Mouse (Mus musculus) liver, embryonic 14.5 days (tissue): ENCODE data around the gene Ccdc162. TPM values are rescaled to one million over a fixed set of nuclear protein-coding genes. Genes with fewer than 3 reads are reported as not detected.

ENCODE experiments used
- ATAC-seq: fragments of 200-750 bp; cut with Nextera tagmentation; 2 replicates; pipeline ENCODE4 v1.8.0; 2017; ENCODE audit warnings: moderate number of reproducible peaks, mild to moderate bottlenecking, moderate library complexity; ENCODE audit not compliant: insufficient read depth
- DNase-seq, 3 experiments: peaks; one replicate each; pipeline ENCODE4 v3.0.0-alpha.2; 2012 to 2013; ENCODE audit warnings: low read depth in 3 of 3, low spot score in 3 of 3
- H3K27ac ChIP-seq: fragments of 300-500 bp; sonication (generic); 2 replicates; pipeline ENCODE4 v1.5.1; 2014; ENCODE audit warnings: moderate library complexity, mild to moderate bottlenecking, control low read depth, inconsistent platforms
- H3K27me3 ChIP-seq: fragments of 300-500 bp; sonication (generic); 2 replicates; pipeline ENCODE4 v1.6.1; 2014; ENCODE audit warnings: mild to moderate bottlenecking, low read length, moderate library complexity; ENCODE audit not compliant: control insufficient read depth, insufficient read depth
- H3K36me3 ChIP-seq: fragments of 300-500 bp; sonication (generic); replicated peaks from 2 replicates; pipeline ENCODE4 v1.6.1; 2014; ENCODE audit warnings: low read depth; ENCODE audit not compliant: control insufficient read depth, insufficient read depth
- H3K4me1 ChIP-seq, 2 experiments: fragments of 200-500 bp in 1 of 2; fragments of 300-500 bp in 1 of 2; sonication (generic) in 1 of 2; replicated peaks; 2 replicates each; pipeline ENCODE4 v1.6.1; 2012 to 2014; ENCODE audit warnings: antibody characterized with exemption in 1 of 2, inconsistent platforms in 1 of 2, low read length in 1 of 2; ENCODE audit not compliant: control insufficient read depth in 2 of 2, insufficient read depth in 2 of 2
- H3K4me2 ChIP-seq: fragments of 300-500 bp; sonication (generic); 2 replicates; pipeline ENCODE4 v1.6.1; 2014; ENCODE audit warnings: low read depth, mild to moderate bottlenecking, control low read depth, moderate library complexity
- H3K4me3 ChIP-seq, 2 experiments: fragments of 200-500 bp in 1 of 2; fragments of 300-500 bp in 1 of 2; sonication (generic) in 1 of 2; 2 replicates each; pipeline ENCODE4 v1.5.1; 2012 to 2014; ENCODE audit warnings: low read depth in 2 of 2, low read length in 2 of 2, mild to moderate bottlenecking in 2 of 2, control low read depth in 1 of 2, inconsistent platforms in 1 of 2, moderate library complexity in 1 of 2; ENCODE audit not compliant: insufficient read depth in 1 of 2
- H3K9ac ChIP-seq: fragments of 300-500 bp; sonication (generic); replicated peaks from 2 replicates; pipeline ENCODE4 v1.6.1; 2014; ENCODE audit warnings: mild to moderate bottlenecking, control low read depth, moderate library complexity
- H3K9me3 ChIP-seq: fragments of 300-500 bp; sonication (generic); 2 replicates; pipeline ENCODE4 v1.6.1; 2016; ENCODE audit warnings: low read length, mixed read lengths; ENCODE audit not compliant: control insufficient read depth
- CTCF ChIP-seq: IDR thresholded peaks from 2 replicates; pipeline ENCODE4 v1.5.1; 2016; ENCODE audit warnings: antibody characterized with exemption, low read depth, control low read depth
- EP300 ChIP-seq: IDR thresholded peaks from 2 replicates; pipeline ENCODE4 v1.6.1; 2016; ENCODE audit warnings: antibody characterized with exemption, low read depth
- WGBS: fragments of 180-500 bp; shearing (Covaris S2); extraction: QIAGEN DNeasy Blood & Tissue Kit; methylation state at CpG from one replicate; pipeline ENCODE4 v1.1.7; 2014; ENCODE audit not compliant: insufficient replicate concordance; 5-methylcytosine and 5-hydroxymethylcytosine counted together
- polyA plus RNA-seq, 2 experiments: library from polyadenylated mRNA; depleted of rRNA in 1 of 2; stranded (reverse) in 1 of 2; unstranded in 1 of 2; fragments of >200 nt; fragmentation: Nextera tagmentation in 1 of 2; extraction: Ambion mirVana in 1 of 2; gene quantifications; 2 replicates each; pipeline versions ENCODE4 v1.2.1 to v1.2.3; 2012 to 2014

Gene Ccdc162
- polyA plus RNA-seq, 2 experiments: 0.07 to 0.10 TPM

DNA sequence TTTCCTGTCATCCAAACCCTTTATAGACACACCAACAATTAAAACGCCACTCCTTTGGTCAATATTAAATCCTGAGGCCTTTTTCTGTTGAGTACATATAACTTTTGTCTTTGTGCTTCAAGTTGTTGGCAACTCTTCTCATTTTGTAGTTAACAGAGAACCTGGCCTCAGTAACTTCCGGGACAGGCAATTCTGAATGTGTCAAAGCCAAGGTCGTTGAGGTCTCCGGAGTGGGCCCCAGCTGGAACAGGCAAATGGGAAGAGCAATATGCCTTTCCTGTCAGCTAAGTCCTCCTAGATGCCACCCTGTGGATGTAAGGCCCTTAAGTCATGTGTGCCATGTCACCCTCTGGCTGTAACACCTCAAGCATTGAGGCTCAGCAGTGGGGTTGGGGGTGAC is 136.0 kb downstream of the Ccdc162 start:
- 53% methylated on average over 4 of the region's 4 CpGs for WGBS
- H3K27ac ChIP-seq: no peak overlapping the region
- ATAC-seq (no peak), DNase-seq (no peak)
- TF ChIP-seq CTCF (no peak), EP300 (no peak)
- H3K9ac ChIP-seq: no peak overlapping the region
- no peak overlapping the region for H3K4me3 ChIP-seq
- H3K4me2 ChIP-seq: no peak overlapping the region
- no peaks in the 10 kb centered on the region for H3K9me3 ChIP-seq
- H3K36me3 ChIP-seq: no peaks in the 10 kb centered on the region
- H3K4me1 ChIP-seq: no peaks in the 10 kb centered on the region
- H3K27me3 ChIP-seq: no peaks in the 10 kb centered on the region

DNA sequence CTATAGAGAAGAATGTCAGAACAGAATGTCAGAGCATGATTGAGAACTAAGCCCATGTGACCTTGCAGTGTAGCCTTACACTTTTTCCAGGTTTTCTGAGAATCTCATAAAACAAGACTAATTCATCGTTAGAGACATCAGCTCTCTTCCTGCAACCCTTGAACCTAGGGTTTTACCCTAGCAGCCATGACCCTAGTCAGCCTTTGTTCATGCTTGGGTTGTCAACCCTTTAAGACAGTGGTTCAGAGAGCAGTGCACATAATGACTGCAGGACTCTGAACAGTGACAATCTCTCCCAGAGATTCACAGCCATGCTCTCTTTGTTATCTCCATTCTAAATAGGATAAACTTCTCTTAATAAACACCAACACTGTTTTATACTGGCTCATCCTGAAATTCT is 137.9 kb downstream of the Ccdc162 start:
- WGBS: 50% methylated on average over 1 of the region's 1 CpGs
- no peak for ATAC-seq

DNA sequence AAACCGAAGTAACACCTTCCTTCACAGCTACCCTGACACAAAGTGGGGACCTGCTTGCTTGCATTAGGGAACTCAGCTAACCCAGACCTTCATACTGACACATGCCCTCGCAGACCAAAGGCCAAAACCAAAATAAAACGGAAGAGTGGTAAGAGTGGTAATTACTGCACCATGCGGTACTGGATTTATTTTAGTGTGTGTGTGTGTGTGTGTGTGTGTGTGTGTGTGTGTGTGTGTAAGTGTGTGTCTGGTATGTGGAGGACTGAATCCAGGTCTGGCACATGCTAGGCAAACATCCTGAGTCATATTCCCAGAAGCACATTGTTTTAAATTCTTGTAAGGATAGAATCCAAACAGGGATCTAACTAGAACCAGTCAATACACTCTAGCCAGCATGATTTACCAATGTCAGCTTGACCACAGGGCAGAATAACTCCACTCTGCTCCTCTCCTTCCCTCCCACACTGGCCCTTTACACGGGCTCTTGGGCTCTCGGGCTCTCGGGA is 140.1 kb downstream of the Ccdc162 start:
- no peak for ATAC-seq
- H3K9me3 ChIP-seq: no peaks in the 10 kb centered on the region
- no peak overlapping the region for H3K27ac ChIP-seq
- H3K4me2 ChIP-seq: no peak overlapping the region
- 57% methylated on average over 7 of the region's 7 CpGs for WGBS
- TF ChIP-seq EP300 (no peak), CTCF (no peak)
- no peak for DNase-seq
- no peak overlapping the region for H3K9ac ChIP-seq
- H3K4me3 ChIP-seq: no peak overlapping the region
- peaks cover 0 to 5% of the 10 kb centered on the region in 2 experiments; a peak in 2 of 4 replicates for H3K4me1 ChIP-seq
- H3K36me3 ChIP-seq: no peaks in the 10 kb centered on the region
- H3K27me3 ChIP-seq: no peaks in the 10 kb centered on the region

More for the DNA sequence above, 137.9 kb downstream of the Ccdc162 start:
- H3K9ac ChIP-seq: no peak overlapping the region
- H3K27ac ChIP-seq: no peak overlapping the region
- no peaks in the 10 kb centered on the region for H3K27me3 ChIP-seq
- no peak for DNase-seq
- no peak overlapping the region for H3K4me2 ChIP-seq
- no peaks in the 10 kb centered on the region for H3K9me3 ChIP-seq
- no peaks in the 10 kb centered on the region for H3K4me1 ChIP-seq
- TF ChIP-seq EP300 (no peak), CTCF (no peak)
- no peak overlapping the region for H3K4me3 ChIP-seq
- no peaks in the 10 kb centered on the region for H3K36me3 ChIP-seq

DNA sequence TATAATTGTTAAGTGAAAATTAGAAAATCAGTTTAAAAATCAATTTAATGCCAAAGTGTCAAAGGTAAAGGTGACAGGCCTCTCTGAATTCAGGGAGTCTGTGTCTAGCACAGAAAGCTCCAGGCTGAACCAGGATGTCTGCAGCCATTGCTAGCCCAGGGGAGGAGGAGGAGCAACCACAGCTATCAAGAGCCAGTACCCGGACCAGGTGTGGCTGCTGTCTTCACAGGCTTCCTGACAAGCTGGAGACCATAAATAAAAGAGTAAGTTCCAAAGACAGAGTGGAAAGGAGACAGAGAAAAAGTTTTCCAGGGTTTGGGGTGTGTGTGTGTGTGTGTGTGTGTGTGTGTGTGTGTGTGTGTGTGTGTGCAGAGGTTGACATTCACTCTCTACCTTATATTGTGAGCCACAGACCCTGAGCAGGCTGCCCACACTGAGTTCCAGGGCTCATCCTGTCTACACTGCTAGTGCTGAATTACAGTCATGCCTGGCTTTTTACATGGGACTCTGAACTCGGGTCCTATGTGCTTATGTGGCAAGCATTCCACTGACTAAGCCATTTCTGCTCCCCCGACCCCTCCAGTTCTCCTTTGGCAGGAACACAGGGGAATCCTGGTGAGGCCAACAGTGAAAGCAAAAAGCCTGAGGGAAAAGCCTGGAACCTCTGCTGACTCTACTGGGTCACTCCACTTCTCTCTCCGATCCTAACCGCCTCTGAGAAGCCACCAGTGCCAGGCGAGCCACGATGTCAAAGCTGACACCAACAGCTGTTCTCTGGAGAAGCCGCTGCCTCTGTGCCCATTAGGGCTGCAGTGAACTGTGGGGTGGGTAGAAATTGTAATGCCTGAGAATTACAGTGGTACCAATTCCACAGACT is 140.7 kb downstream of the Ccdc162 start:
- H3K27ac ChIP-seq: no peak overlapping the region
- no peaks in the 10 kb centered on the region for H3K27me3 ChIP-seq
- TF ChIP-seq CTCF (no peak), EP300 (no peak)
- no peak overlapping the region for H3K4me2 ChIP-seq
- WGBS: 52% methylated on average over 8 of the region's 8 CpGs
- ATAC-seq (no peak), DNase-seq (no peak)
- no peak overlapping the region for H3K4me3 ChIP-seq
- no peaks in the 10 kb centered on the region for H3K36me3 ChIP-seq
- no peak overlapping the region for H3K9ac ChIP-seq
- peaks cover 0 to 5% of the 10 kb centered on the region in 2 experiments; a peak in 2 of 4 replicates for H3K4me1 ChIP-seq
- no peaks in the 10 kb centered on the region for H3K9me3 ChIP-seq

DNA sequence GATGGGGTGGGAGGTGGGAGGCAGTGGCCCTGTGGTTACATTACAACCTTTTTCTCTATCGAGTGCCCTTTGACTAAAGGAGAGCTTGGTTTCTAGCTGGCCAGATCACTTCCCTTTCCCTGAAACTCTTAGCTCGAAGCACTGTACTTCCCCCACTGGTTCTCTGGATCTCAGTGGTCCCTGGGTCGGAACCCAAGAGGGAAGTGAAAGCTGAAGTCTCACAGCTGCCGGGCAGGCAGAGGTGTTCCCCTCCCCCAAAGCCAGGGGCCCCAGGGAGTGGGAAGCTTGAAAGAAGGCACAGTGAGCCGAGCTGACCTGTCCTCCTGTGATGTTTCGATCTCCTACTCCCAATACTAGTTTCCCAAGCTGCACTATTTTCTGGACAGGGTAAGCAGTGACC is 143.2 kb downstream of the Ccdc162 start:
- Histone ChIP-seq H3K4me2 (no peak overlapping the region), H3K9me3 (no peaks in the 10 kb centered on the region), H3K36me3 (no peaks in the 10 kb centered on the region), H3K4me3 (no peak overlapping the region), H3K27ac (no peak overlapping the region), H3K27me3 (no peaks in the 10 kb centered on the region), H3K4me1 (peaks cover 0 to 7% of the 10 kb centered on the region in 2 experiments; a peak in 2 of 4 replicates), H3K9ac (no peak overlapping the region)
- ATAC-seq: no peak
- TF ChIP-seq CTCF (no peak), EP300 (no peak)
- 4% methylated on average over 6 of the region's 6 CpGs for WGBS
- DNase-seq: no peak
